Comparison of ENCODE assay signal across 10 mouse cellular contexts in the genomic region with DNA sequence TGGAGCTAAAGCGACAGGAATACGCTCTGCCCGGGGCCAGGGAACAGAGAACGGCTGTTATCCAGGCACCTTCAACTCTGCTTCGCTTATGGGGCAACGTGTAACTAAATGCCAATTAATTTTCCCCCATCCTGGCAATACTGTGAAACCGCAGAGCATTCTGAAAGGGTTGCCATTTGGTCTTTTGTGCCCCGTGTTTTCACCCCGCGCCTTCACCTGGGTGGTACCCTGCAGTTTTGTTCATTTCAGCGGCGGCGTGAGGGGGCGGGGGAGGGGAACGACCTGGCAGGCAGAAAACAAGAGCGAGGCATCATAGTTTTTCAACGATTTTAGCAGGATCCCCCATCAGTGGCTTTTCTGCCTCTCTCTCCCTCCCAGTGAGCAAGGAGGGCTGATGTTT. TPM values are rescaled to one million over a fixed set of nuclear protein-coding genes. Genes with fewer than 3 reads are reported as not detected.
A peak's percentile ranks its signal among the peaks of the same experiment; 100 is the strongest.
DNase-seq lines count a peak whose midpoint lies in the region; ATAC-seq and TF ChIP-seq lines count a peak whose summit lies in the region.
"Had no signal": no experiment of that assay in that cellular context is flagged by ENCODE, and none has a peak within 500 bp of the region (broad histone marks: within the 10 kb centered on the region; RNA-seq: fewer than 3 reads in every experiment).

No protein-coding gene starts in this region.

- H3K9ac ChIP-seq in kidney, postnatal 0 days (ENCODE audit: low read depth, low read length) = no peak overlapping the region
- H3K9ac ChIP-seq in forebrain, embryonic 11.5 days (ENCODE audit: low read length) = no peak overlapping the region
- no peak overlapping the region for H3K9ac ChIP-seq in intestine, embryonic 16.5 days (ENCODE audit: low read depth, low read length)
- H3K9ac ChIP-seq in neural tube, embryonic 12.5 days = no peak overlapping the region

- no peak for TF ChIP-seq CTCF in kidney, postnatal 0 days (IDR thresholded peaks at IDR 0.05; ENCODE audit: low read depth)

- no peaks in the 10 kb centered on the region for H3K36me3 ChIP-seq in kidney, postnatal 0 days (ENCODE audit: insufficient read depth, low read length)
- H3K36me3 ChIP-seq in forebrain, embryonic 11.5 days (ENCODE audit: control insufficient read depth, insufficient read depth, low read length) = no peaks in the 10 kb centered on the region
- H3K36me3 ChIP-seq in intestine, embryonic 16.5 days (ENCODE audit: control insufficient read depth, insufficient read depth, low read length) = no peaks in the 10 kb centered on the region
- no peaks in the 10 kb centered on the region for H3K36me3 ChIP-seq in neural tube, embryonic 12.5 days

- DNase-seq in kidney, postnatal 0 days (ENCODE audit: low spot score) = no peak
- DNase-seq in kidney, postnatal 10 days = no peak
- peak; percentile 65 for DNase-seq in forebrain, embryonic 11.5 days (ENCODE audit: low spot score)
- DNase-seq in layer of hippocampus, postnatal 25 days (ENCODE audit: extremely low spot score in 1 of 2, low spot score in 1 of 2) = no peak
- no peak for DNase-seq in layer of hippocampus, postnatal 10 days (ENCODE audit: low spot score in 2 of 2)
- DNase-seq in spleen, postnatal 10 days (ENCODE audit: low spot score in 2 of 2) = no peak
- DNase-seq: cerebellum, postnatal 14 days; kidney, postnatal 25 days had no signal

- no peaks in the 10 kb centered on the region for H3K9me3 ChIP-seq in kidney, postnatal 0 days (replicated peaks; ENCODE audit: low read length)
- H3K9me3 ChIP-seq in forebrain, embryonic 11.5 days (ENCODE audit: control insufficient read depth, low read length) = no peaks in the 10 kb centered on the region
- H3K9me3 ChIP-seq in intestine, embryonic 16.5 days (ENCODE audit: control insufficient read depth, low read length) = no peaks in the 10 kb centered on the region
- no peaks in the 10 kb centered on the region for H3K9me3 ChIP-seq in neural tube, embryonic 12.5 days

- WGBS in kidney, postnatal 0 days = 8% methylated on average over 17 of the region's 17 CpGs
- 5% methylated on average over 17 of the region's 17 CpGs for WGBS in forebrain, embryonic 11.5 days
- 16% methylated on average over 17 of the region's 17 CpGs for WGBS in intestine, embryonic 16.5 days
- 9% methylated on average over 17 of the region's 17 CpGs for WGBS in neural tube, embryonic 12.5 days

- H3K27me3 ChIP-seq in kidney, postnatal 0 days (ENCODE audit: insufficient read depth, low read length) = no peaks in the 10 kb centered on the region
- H3K27me3 ChIP-seq in forebrain, embryonic 11.5 days (ENCODE audit: control insufficient read depth, insufficient read depth, low read length) = peaks cover 30% of the 10 kb centered on the region
- H3K27me3 ChIP-seq in intestine, embryonic 16.5 days (replicated peaks; ENCODE audit: control insufficient read depth, insufficient read depth, low read length) = no peaks in the 10 kb centered on the region
- H3K27me3 ChIP-seq in neural tube, embryonic 12.5 days (replicated peaks) = no peaks in the 10 kb centered on the region; the same call in 1 of the 2 replicates

- H3K4me1 ChIP-seq in kidney, postnatal 0 days (replicated peaks; ENCODE audit: insufficient read depth, low read length) = peaks cover 7% of the 10 kb centered on the region; the same call in 1 of the 2 replicates
- peaks cover 6% of the 10 kb centered on the region; the same call in 1 of the 2 replicates for H3K4me1 ChIP-seq in forebrain, embryonic 11.5 days (replicated peaks; ENCODE audit: control insufficient read depth, insufficient read depth, low read length)
- no peaks in the 10 kb centered on the region for H3K4me1 ChIP-seq in intestine, embryonic 16.5 days (ENCODE audit: control insufficient read depth, insufficient read depth, low read length)
- peaks cover 21% of the 10 kb centered on the region for H3K4me1 ChIP-seq in neural tube, embryonic 12.5 days

- H3K27ac ChIP-seq in kidney, postnatal 0 days = no peak overlapping the region
- H3K27ac ChIP-seq in forebrain, embryonic 11.5 days (ENCODE audit: low read depth, low read length) = no peak overlapping the region
- H3K27ac ChIP-seq in intestine, embryonic 16.5 days (ENCODE audit: low read length) = no peak overlapping the region
- H3K27ac ChIP-seq in neural tube, embryonic 12.5 days = no peak overlapping the region

- peak overlapping the region; percentile 44 for H3K4me2 ChIP-seq in kidney, postnatal 0 days (ENCODE audit: low read length)
- peak overlapping the region; percentile 39 for H3K4me2 ChIP-seq in forebrain, embryonic 11.5 days (ENCODE audit: low read depth, low read length, severe bottlenecking)
- peak overlapping the region; percentile 26 for H3K4me2 ChIP-seq in intestine, embryonic 16.5 days (ENCODE audit: low read depth, low read length)
- peak overlapping the region; percentile 53 for H3K4me2 ChIP-seq in neural tube, embryonic 12.5 days (replicated peaks)

- H3K4me3 ChIP-seq in kidney, postnatal 0 days (replicated peaks; ENCODE audit: low read depth, low read length) = no peak overlapping the region
- H3K4me3 ChIP-seq in forebrain, embryonic 11.5 days (ENCODE audit: low read depth, low read length) = peak overlapping the region; percentile 10; the same call in 1 of the 2 replicates
- H3K4me3 ChIP-seq in intestine, embryonic 16.5 days (ENCODE audit: low read length) = peak overlapping the region; percentile 10; the same call in 1 of the 2 replicates
- H3K4me3 ChIP-seq in neural tube, embryonic 12.5 days = no peak overlapping the region

- no peak for ATAC-seq in kidney, postnatal 0 days (replicated peaks; ENCODE audit: low FRiP score, low read depth)
- ATAC-seq in forebrain, embryonic 11.5 days (replicated peaks; ENCODE audit: low FRiP score) = 0 out of 2 replicates have a peak, but pooled peaks have one; percentile 25
- no peak for ATAC-seq in intestine, embryonic 16.5 days
- ATAC-seq in neural tube, embryonic 12.5 days (ENCODE audit: low FRiP score, low read depth) = no peak

RNA-seq across cellular contexts. Expression of gene Gsx1, which starts 54.8 kb away (rescaled TPM):
- polyA plus RNA-seq in kidney, postnatal 0 days (2015; fragmentation: Nextera tagmentation; extraction: Ambion mirVana) = not detected in 2 replicates
- polyA plus RNA-seq in forebrain, embryonic 11.5 days (2014; fragmentation: Nextera tagmentation; extraction: Ambion mirVana) = 8.9 and 10.6 TPM in 2 replicates
- not detected in 2 replicates for polyA plus RNA-seq in intestine, embryonic 16.5 days (2015; fragmentation: Nextera tagmentation; extraction: Ambion mirVana)
- 15.7 and 18.1 TPM in 2 replicates for polyA plus RNA-seq in neural tube, embryonic 12.5 days (2016; fragmentation: Nextera tagmentation; extraction: Ambion mirVana)
- total RNA-seq in layer of hippocampus, postnatal 25 days (2021) = under 1 TPM; 0.47 to 0.79 TPM
- 1 to 10 TPM; 1.4 to 1.6 TPM for total RNA-seq in layer of hippocampus, postnatal 10 days (2021)

RNA-seq across cellular contexts. Expression of gene Polr1d, which starts 56.8 kb away (rescaled TPM):
- polyA plus RNA-seq in kidney, postnatal 0 days (2015; fragmentation: Nextera tagmentation; extraction: Ambion mirVana) = 161 TPM in 2 replicates
- 110 and 115 TPM in 2 replicates for polyA plus RNA-seq in forebrain, embryonic 11.5 days (2014; fragmentation: Nextera tagmentation; extraction: Ambion mirVana)
- 136 and 151 TPM in 2 replicates for polyA plus RNA-seq in intestine, embryonic 16.5 days (2015; fragmentation: Nextera tagmentation; extraction: Ambion mirVana)
- polyA plus RNA-seq in neural tube, embryonic 12.5 days (2016; fragmentation: Nextera tagmentation; extraction: Ambion mirVana) = 94.5 and 102 TPM in 2 replicates
- total RNA-seq in layer of hippocampus, postnatal 25 days (2021) = 10 to 100 TPM; 68.6 to 72.4 TPM
- 10 to 100 TPM; 80.3 to 84.0 TPM for total RNA-seq in layer of hippocampus, postnatal 10 days (2021)

RNA-seq across cellular contexts. Expression of gene Lnx2, which starts 57.3 kb away (rescaled TPM):
- 11.8 and 12.4 TPM in 2 replicates for polyA plus RNA-seq in kidney, postnatal 0 days (2015; fragmentation: Nextera tagmentation; extraction: Ambion mirVana)
- 9.7 and 9.9 TPM in 2 replicates for polyA plus RNA-seq in forebrain, embryonic 11.5 days (2014; fragmentation: Nextera tagmentation; extraction: Ambion mirVana)
- 15.2 and 16.6 TPM in 2 replicates for polyA plus RNA-seq in intestine, embryonic 16.5 days (2015; fragmentation: Nextera tagmentation; extraction: Ambion mirVana)
- polyA plus RNA-seq in neural tube, embryonic 12.5 days (2016; fragmentation: Nextera tagmentation; extraction: Ambion mirVana) = 7.2 and 9.0 TPM in 2 replicates
- 1 to 10 TPM; 4.9 to 5.2 TPM for total RNA-seq in layer of hippocampus, postnatal 25 days (2021)
- 1 to 10 TPM; 6.5 to 8.9 TPM for total RNA-seq in layer of hippocampus, postnatal 10 days (2021)

Comparison
In these comparisons a context has a peak if more than half of its experiments do, and no peak if none do; other contexts are left out.
1. H3K4me3 ChIP-seq: peak in forebrain, embryonic 11.5 days (single experiment) and intestine, embryonic 16.5 days (single experiment); none in kidney, postnatal 0 days (single experiment) and neural tube, embryonic 12.5 days (single experiment).
2. Peak in every context shown above with its lines, with median percentiles within 50 percentile points of each other: H3K4me2 ChIP-seq.